Comparison of ENCODE assay signal across 8 mouse cellular contexts in the genomic region with DNA sequence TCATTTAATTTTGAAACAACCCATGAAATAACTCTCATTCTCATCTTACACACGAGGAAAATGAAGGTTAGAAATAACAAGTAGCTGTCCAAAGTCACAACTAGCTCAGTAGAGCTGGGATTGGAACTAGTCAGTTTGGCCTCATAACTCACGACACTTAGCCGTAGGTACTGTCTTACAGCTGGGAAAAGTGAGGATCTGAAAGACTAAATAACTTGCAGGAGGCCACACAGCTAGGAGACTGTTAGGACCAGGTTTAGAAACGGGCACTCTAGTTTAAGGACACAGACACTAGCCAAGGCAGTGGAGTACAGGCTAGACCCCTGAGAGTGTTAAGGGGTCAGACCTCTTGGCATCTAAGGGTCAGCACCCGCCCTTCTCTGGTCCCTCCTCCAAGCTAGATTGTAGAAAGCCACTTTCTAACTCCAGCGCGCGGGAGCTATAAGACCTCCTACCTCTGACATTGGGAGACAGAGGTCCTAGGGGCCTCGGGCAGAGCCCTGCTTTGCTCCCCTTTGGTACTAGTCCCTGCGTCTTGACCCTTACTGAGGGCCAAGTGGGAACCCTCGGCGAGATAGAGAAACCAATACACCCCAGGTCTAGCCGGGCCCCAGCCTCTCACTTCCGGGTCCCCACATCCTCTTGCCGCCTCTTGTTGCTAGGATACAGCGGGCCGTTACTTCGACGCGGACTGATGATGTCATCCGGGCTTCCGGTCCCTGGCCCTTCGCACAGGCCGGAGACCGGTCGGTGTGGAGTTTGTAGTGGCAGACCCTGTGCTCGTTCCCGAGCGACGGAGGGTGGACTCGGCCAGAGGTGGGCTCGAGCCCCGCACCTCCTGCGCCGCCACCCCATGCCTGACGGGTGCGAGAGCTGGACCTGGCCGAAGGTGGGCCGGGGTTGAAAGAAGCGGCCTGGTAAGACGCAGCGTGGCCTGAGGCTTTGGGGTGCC. TPM values are rescaled to one million over a fixed set of nuclear protein-coding genes. Genes with fewer than 3 reads are reported as not detected.
A peak's percentile ranks its signal among the peaks of the same experiment; 100 is the strongest.
DNase-seq lines count a peak whose midpoint lies in the region; ATAC-seq and TF ChIP-seq lines count a peak whose summit lies in the region.

TSS of gene Glb1l (minus strand) at position 678 of the 952 bp plus-strand sequence.
TSS of gene Stk16 (plus strand) at position 703 of the 952 bp plus-strand sequence.

- H3K27ac ChIP-seq in MEL (ENCODE audit: control insufficient read depth, low read depth, low read length), result peak within 1 kb of the TSS; percentile 84
- H3K27ac ChIP-seq in cerebellum, adult 2 months (ENCODE audit: insufficient read depth, low read length), result 0 out of 2 replicates have a peak within 1 kb of the TSS, but pooled peaks have one; percentile 19
- peak within 1 kb of the TSS; percentile 25; the same call in 1 of the 2 replicates for H3K27ac ChIP-seq in lung, embryonic 16.5 days (ENCODE audit: low read length)

- TF ChIP-seq RAD21 in MEL (IDR thresholded peaks at IDR 0.05; ENCODE audit: low read depth, low read length), result no peak

- 5% methylated on average over 42 of the region's 42 CpGs for WGBS in cerebellum, adult 2 months
- 5% methylated on average over 42 of the region's 42 CpGs for WGBS in lung, embryonic 16.5 days

- H3K9ac ChIP-seq in MEL (ENCODE audit: control insufficient read depth, low read depth, low read length, poor library complexity, severe bottlenecking), result peak within 1 kb of the TSS; percentile 96
- peak within 1 kb of the TSS; percentile 94 for H3K9ac ChIP-seq in lung, embryonic 16.5 days (ENCODE audit: low read length)

- DNase-seq in MEL (ENCODE audit: low read depth, low spot score), result peak; percentile 97
- DNase-seq in cerebellum, adult 2 months, result peak; percentile 96 to 97
- DNase-seq in forelimb bud, embryonic 11.5 days (ENCODE audit: low read depth, low spot score), result peak; percentile 95
- peak; percentile 85 for DNase-seq in layer of hippocampus, adult 9-10 months (ENCODE audit: low spot score)
- peak; percentile 96 for DNase-seq in ovary, postnatal 10 days (ENCODE audit: low spot score)
- DNase-seq in thymus, postnatal 10 days (ENCODE audit: low spot score in 2 of 2), result peak; percentile 91 to 96

- peak within 1 kb of the TSS; percentile 73 for H3K4me2 ChIP-seq in lung, embryonic 16.5 days (ENCODE audit: low read depth, low read length)

- no peak for TF ChIP-seq CTCF in MEL (IDR thresholded peaks at IDR 0.05 in 2 of 3, conservative IDR thresholded peaks at IDR 0.05 in 1 of 3; ENCODE audit: control insufficient read depth in 1 of 3, insufficient read depth in 1 of 3, low read depth in 2 of 3, low read length in 3 of 3, poor library complexity in 1 of 3, severe bottlenecking in 1 of 3)
- TF ChIP-seq CTCF in cerebellum, adult 2 months (IDR thresholded peaks at IDR 0.05; ENCODE audit: borderline replicate concordance, insufficient read depth, low read depth, low read length), result no peak

- H3K36me3 ChIP-seq in MEL (ENCODE audit: control insufficient read depth in 1 of 2, insufficient read depth in 2 of 2, low read length in 2 of 2), result peaks cover 9 to 46% of the 10 kb centered on the region in 2 experiments; a peak in 3 of 4 replicates
- H3K36me3 ChIP-seq in lung, embryonic 16.5 days (ENCODE audit: control insufficient read depth, insufficient read depth, low read length), result peaks cover 13% of the 10 kb centered on the region

- ATAC-seq in hematopoietic stem cell, adult 5-6 weeks (replicated peaks in 1 of 2; ENCODE audit: insufficient read depth in 1 of 2, low FRiP score in 2 of 2, low TSS enrichment in 1 of 2, low read depth in 1 of 2, poor library complexity in 2 of 2, severe bottlenecking in 2 of 2), result peak; percentile 69 to 72
- ATAC-seq in lung, embryonic 16.5 days (ENCODE audit: low read depth), result peak; percentile 96

- H3K27me3 ChIP-seq in MEL (ENCODE audit: control insufficient read depth in 1 of 2, insufficient read depth in 2 of 2, low read length in 2 of 2), result no peaks in the 10 kb centered on the region
- no peaks in the 10 kb centered on the region for H3K27me3 ChIP-seq in cerebellum, adult 2 months (ENCODE audit: control insufficient read depth, insufficient read depth, low read length)
- no peaks in the 10 kb centered on the region for H3K27me3 ChIP-seq in lung, embryonic 16.5 days (ENCODE audit: control insufficient read depth, insufficient read depth, low read depth, low read length)

- TF ChIP-seq POLR2A in MEL (IDR thresholded peaks at IDR 0.05; ENCODE audit: control insufficient read depth in 1 of 2, insufficient read depth in 1 of 2, low read depth in 1 of 2, low read length in 2 of 2, poor library complexity in 1 of 2), result peak; percentile 85 to 89
- peak; percentile 63; the same call in 1 of the 2 replicates for TF ChIP-seq POLR2A in cerebellum, adult 2 months (IDR thresholded peaks at IDR 0.05; ENCODE audit: borderline replicate concordance, insufficient read depth, low read length)

- no peaks in the 10 kb centered on the region for H3K9me3 ChIP-seq in MEL (replicated peaks; ENCODE audit: insufficient read depth, low read length)
- H3K9me3 ChIP-seq in lung, embryonic 16.5 days (ENCODE audit: control insufficient read depth, low read length), result no peaks in the 10 kb centered on the region

- H3K79me2 ChIP-seq in MEL (ENCODE audit: control insufficient read depth, insufficient read depth, low read length, poor library complexity), result peaks cover 52% of the 10 kb centered on the region

- peak in 1 of 2 experiments; percentile 51; a peak in 2 of 4 replicates for TF ChIP-seq EP300 in MEL (IDR thresholded peaks at IDR 0.05; ENCODE audit: low read depth in 1 of 2, low read length in 2 of 2)

- peaks cover 2 to 43% of the 10 kb centered on the region in 2 experiments; a peak in 3 of 4 replicates for H3K4me1 ChIP-seq in MEL (ENCODE audit: control insufficient read depth in 1 of 2, insufficient read depth in 2 of 2, low read length in 2 of 2)
- peaks cover 16% of the 10 kb centered on the region; the same call in 1 of the 2 replicates for H3K4me1 ChIP-seq in cerebellum, adult 2 months (ENCODE audit: control insufficient read depth, insufficient read depth, low read length)
- H3K4me1 ChIP-seq in lung, embryonic 16.5 days (replicated peaks; ENCODE audit: control insufficient read depth, insufficient read depth, low read length), result peaks cover 26% of the 10 kb centered on the region

- peak within 1 kb of the TSS; percentile 50 to 89 for H3K4me3 ChIP-seq in MEL (ENCODE audit: control insufficient read depth in 1 of 2, insufficient read depth in 1 of 2, low read depth in 2 of 2, low read length in 2 of 2)
- peak within 1 kb of the TSS; percentile 65 for H3K4me3 ChIP-seq in cerebellum, adult 2 months (replicated peaks; ENCODE audit: insufficient read depth, low read depth, low read length)
- peak within 1 kb of the TSS; percentile 80 for H3K4me3 ChIP-seq in lung, embryonic 16.5 days (ENCODE audit: low read length)

TF ChIP-seq in MEL, 35 proteins besides CTCF, POLR2A, EP300 and RAD21 (continues in another document):
- TF ChIP-seq SIN3A (IDR thresholded peaks at IDR 0.05; ENCODE audit: low read length), result peak; percentile 99
- TF ChIP-seq KAT2A (conservative IDR thresholded peaks at IDR 0.05; ENCODE audit: low read depth, low read length), result peak; percentile 60; the same call in 1 of the 2 replicates
- TF ChIP-seq BHLHE40 (IDR thresholded peaks at IDR 0.05; ENCODE audit: borderline replicate concordance, low read depth, low read length), result no peak
- peak; percentile 60; the same call in 1 of the 2 replicates for TF ChIP-seq ETS1 (IDR thresholded peaks at IDR 0.05; ENCODE audit: low read depth, low read length)
- no peak for TF ChIP-seq JUND (IDR thresholded peaks at IDR 0.05; ENCODE audit: low read depth, low read length)
- peak; percentile 64; the same call in 1 of the 2 replicates for TF ChIP-seq MAZ (IDR thresholded peaks at IDR 0.05; ENCODE audit: low read depth, low read length)
- TF ChIP-seq UBTF (IDR thresholded peaks at IDR 0.05; ENCODE audit: borderline replicate concordance, insufficient read depth, low read depth, low read length), result peak; percentile 51; the same call in 1 of the 2 replicates
- TF ChIP-seq USF2 (IDR thresholded peaks at IDR 0.05; ENCODE audit: borderline replicate concordance in 1 of 2, insufficient read depth in 1 of 2, low read depth in 1 of 2, low read length in 2 of 2), result no peak
- TF ChIP-seq RCOR1 (IDR thresholded peaks at IDR 0.05; ENCODE audit: low read depth, low read length), result no peak
- no peak for TF ChIP-seq ZNF384 (IDR thresholded peaks at IDR 0.05; ENCODE audit: low read depth, low read length)
- TF ChIP-seq CHD2 (IDR thresholded peaks at IDR 0.05; ENCODE audit: low read length), result no peak
- TF ChIP-seq USF1 (IDR thresholded peaks at IDR 0.05; ENCODE audit: low read depth, low read length), result no peak
- no peak for TF ChIP-seq POLR2AphosphoS5 (IDR thresholded peaks at IDR 0.05; ENCODE audit: borderline replicate concordance, low read depth, low read length)
- no peak for TF ChIP-seq MAX (IDR thresholded peaks at IDR 0.05; ENCODE audit: low read length)
- no peak for TF ChIP-seq MEF2A (IDR thresholded peaks at IDR 0.05; ENCODE audit: extremely low read depth, insufficient replicate concordance, low read depth, low read length, poor library complexity, severe bottlenecking)
- no peak for TF ChIP-seq TBP (IDR thresholded peaks at IDR 0.05; ENCODE audit: low read depth, low read length)
- peak; percentile 90 for TF ChIP-seq MYB (IDR thresholded peaks at IDR 0.05; ENCODE audit: low read depth, low read length)
- peak; percentile 92 for TF ChIP-seq MXI1 (IDR thresholded peaks at IDR 0.05; ENCODE audit: low read depth, low read length)
- TF ChIP-seq GABPA (IDR thresholded peaks at IDR 0.05; ENCODE audit: low read depth, low read length), result no peak
- TF ChIP-seq CHD1 (IDR thresholded peaks at IDR 0.05; ENCODE audit: low read depth, low read length), result no peak
- peak; percentile 95 for TF ChIP-seq HCFC1 (IDR thresholded peaks at IDR 0.05; ENCODE audit: low read depth, low read length)

RNA-seq across cellular contexts. Expression of gene Glb1l, which starts in this region (rescaled TPM):
- 4.0 and 7.6 TPM in 2 replicates for total RNA-seq in MEL (2012; rRNA removed)
- polyA plus RNA-seq in MEL (2012; ENCODE audit: insufficient read depth in 1 of 2, insufficient read length in 2 of 2, low read depth in 1 of 2, low replicate concordance in 2 of 2, missing spikeins in 1 of 2), result 10 to 100 TPM in 1 of 2 experiments, not detected in 1; 13.0 TPM
- polyA plus RNA-seq in cerebellum, adult 2 months (2012; rRNA removed), result 10.8 TPM in 2 replicates
- 13.3 and 23.6 TPM in 2 replicates for total RNA-seq in hematopoietic stem cell, adult 5-6 weeks (2017)
- 19.6 and 21.6 TPM in 2 replicates for polyA plus RNA-seq in lung, embryonic 16.5 days (2015; fragmentation: Nextera tagmentation; extraction: Ambion mirVana)

RNA-seq across cellular contexts. Expression of gene Stk16, which starts in this region (rescaled TPM):
- 83.2 and 110 TPM in 2 replicates for total RNA-seq in MEL (2012; rRNA removed)
- polyA plus RNA-seq in MEL (2012; ENCODE audit: insufficient read depth in 1 of 2, insufficient read length in 2 of 2, low read depth in 1 of 2, low replicate concordance in 2 of 2, missing spikeins in 1 of 2), result 100 to 1,000 TPM in 1 of 2 experiments, not detected in 1; 154 TPM
- polyA plus RNA-seq in cerebellum, adult 2 months (2012; rRNA removed), result 161 and 167 TPM in 2 replicates
- total RNA-seq in hematopoietic stem cell, adult 5-6 weeks (2017), result 79.1 and 86.0 TPM in 2 replicates
- 122 and 127 TPM in 2 replicates for polyA plus RNA-seq in lung, embryonic 16.5 days (2015; fragmentation: Nextera tagmentation; extraction: Ambion mirVana)

Comparison
In these comparisons a context has a peak if more than half of its experiments do, and no peak if none do; other contexts are left out.
1. Peak in every context shown above with its lines: DNase-seq, ATAC-seq, H3K4me3 ChIP-seq and H3K27ac ChIP-seq.
2. H3K27ac ChIP-seq: peak in every context shown above with its lines; median percentile 84 in MEL; 25 in lung, embryonic 16.5 days; 19 in cerebellum, adult 2 months.